Mouse (Mus musculus): ENCODE data around the gene Itgal.

DNA sequence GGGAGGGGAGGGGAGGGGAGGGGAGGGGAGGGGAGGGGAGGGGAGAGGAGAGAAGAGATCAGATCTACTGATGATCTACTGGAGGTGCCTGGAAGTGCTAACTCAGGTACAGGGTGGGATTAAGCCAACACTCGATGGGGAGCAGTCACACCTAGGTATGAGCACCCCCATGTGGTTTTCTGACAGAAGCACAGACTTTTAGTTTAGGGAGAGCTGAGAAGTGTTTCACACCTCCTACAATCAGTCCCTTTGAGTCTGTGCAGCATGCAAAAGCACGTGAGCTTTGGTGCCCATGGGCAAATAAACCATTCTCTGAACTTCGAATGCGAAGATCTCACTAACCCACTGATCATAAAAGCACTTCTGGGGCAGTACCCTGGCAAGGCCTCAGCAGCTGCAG, 46.3 kb downstream of the Itgal start:
- TF ChIP-seq CTCF (IDR thresholded peaks at IDR 0.05; ENCODE audit: borderline replicate concordance, insufficient read depth, low read depth, low read length) (peak; percentile 39; the same call in 1 of the 2 replicates), POLR2A (IDR thresholded peaks at IDR 0.05; ENCODE audit: borderline replicate concordance, insufficient read depth, low read length) (no peak)
